In genomic region chr19:57655083-57655482, GRCm38 (mm10) we compare ENCODE assay signal across 8 mouse cellular contexts. TPM values are rescaled to one million over a fixed set of nuclear protein-coding genes. Genes with fewer than 3 reads are reported as not detected.
DNase-seq lines count a peak whose midpoint lies in the region; ATAC-seq and TF ChIP-seq lines count a peak whose summit lies in the region.
"Had no signal": no experiment of that assay in that cellular context is flagged by ENCODE, and none has a peak within 500 bp of the region (broad histone marks: within the 10 kb centered on the region; RNA-seq: fewer than 3 reads in every experiment).

No protein-coding gene starts in this region.

- peaks cover 2% of the 10 kb centered on the region; the same call in 1 of the 2 replicates for H3K9me3 ChIP-seq in liver, embryonic 14.5 days (ENCODE audit: control insufficient read depth, low read length)
- no peaks in the 10 kb centered on the region for H3K9me3 ChIP-seq in liver, embryonic 11.5 days (ENCODE audit: control insufficient read depth, low read length)
- H3K9me3 ChIP-seq in stomach, postnatal 0 days (ENCODE audit: control insufficient read depth, low read length) = no peaks in the 10 kb centered on the region
- H3K9me3 ChIP-seq: midbrain, embryonic 12.5 days had no signal

- no peaks in the 10 kb centered on the region for H3K36me3 ChIP-seq in liver, embryonic 14.5 days (replicated peaks; ENCODE audit: control insufficient read depth, insufficient read depth, low read depth)
- peaks cover 8% of the 10 kb centered on the region; the same call in 1 of the 2 replicates for H3K36me3 ChIP-seq in liver, embryonic 11.5 days (ENCODE audit: control insufficient read depth, insufficient read depth, low read length)
- H3K36me3 ChIP-seq in stomach, postnatal 0 days (ENCODE audit: control insufficient read depth, insufficient read depth, low read length) = 0 out of 2 replicates have a peak, but pooled peaks cover 6% of the 10 kb centered on the region

- H3K9ac ChIP-seq in liver, embryonic 14.5 days (replicated peaks) = no peak overlapping the region
- no peak overlapping the region for H3K9ac ChIP-seq in liver, embryonic 11.5 days (ENCODE audit: low read depth, low read length)
- no peak overlapping the region for H3K9ac ChIP-seq in stomach, postnatal 0 days (ENCODE audit: low read length)
- H3K9ac ChIP-seq: midbrain, embryonic 12.5 days had no signal

- TF ChIP-seq CTCF in liver, embryonic 14.5 days (IDR thresholded peaks at IDR 0.05; ENCODE audit: low read depth) = peak; percentile 51
- TF ChIP-seq CTCF in stomach, postnatal 0 days (IDR thresholded peaks at IDR 0.05; ENCODE audit: low read depth) = peak; percentile 89

- H3K27ac ChIP-seq in liver, embryonic 14.5 days = no peak overlapping the region
- H3K27ac ChIP-seq in liver, embryonic 11.5 days (ENCODE audit: low read depth, low read length) = no peak overlapping the region
- no peak overlapping the region for H3K27ac ChIP-seq in stomach, postnatal 0 days (replicated peaks)
- H3K27ac ChIP-seq: midbrain, embryonic 12.5 days had no signal

- H3K4me1 ChIP-seq in liver, embryonic 14.5 days (replicated peaks; ENCODE audit: control insufficient read depth in 2 of 2, insufficient read depth in 2 of 2, low read length in 1 of 2) = 0 out of 4 replicates have a peak, but pooled peaks cover 0 to 1% of the 10 kb centered on the region in 2 experiments
- no peaks in the 10 kb centered on the region; the same call in 1 of the 2 replicates for H3K4me1 ChIP-seq in liver, embryonic 11.5 days (replicated peaks; ENCODE audit: control insufficient read depth, insufficient read depth, low read length)
- no peaks in the 10 kb centered on the region for H3K4me1 ChIP-seq in stomach, postnatal 0 days (replicated peaks; ENCODE audit: control insufficient read depth, insufficient read depth)
- H3K4me1 ChIP-seq: midbrain, embryonic 12.5 days had no signal

- H3K27me3 ChIP-seq in liver, embryonic 14.5 days (ENCODE audit: control insufficient read depth, insufficient read depth, low read length) = no peaks in the 10 kb centered on the region
- H3K27me3 ChIP-seq in liver, embryonic 11.5 days (replicated peaks; ENCODE audit: control insufficient read depth, insufficient read depth, low read length) = no peaks in the 10 kb centered on the region
- H3K27me3 ChIP-seq in stomach, postnatal 0 days (ENCODE audit: control insufficient read depth, insufficient read depth, low read length) = no peaks in the 10 kb centered on the region
- H3K27me3 ChIP-seq: midbrain, embryonic 12.5 days had no signal

- intact Hi-C loops in left cerebral cortex, postnatal 25 days (cut with DNase I) = loop anchor here (5.0 kb wide), 3 partner anchors 812 to 972 kb away; no protein-coding TSS in a partner anchor

- DNase-seq in liver, embryonic 14.5 days (ENCODE audit: low read depth in 3 of 3, low spot score in 3 of 3) = peak in 1 of 3 experiments; percentile 6
- DNase-seq in liver, embryonic 11.5 days (ENCODE audit: low spot score) = no peak
- peak; percentile 37 for DNase-seq in MEL-GATA-1-ER (ENCODE audit: extremely low read depth, low read depth)
- peak; percentile 83 for DNase-seq in brain, adult 2 months (ENCODE audit: low read depth, low spot score)
- DNase-seq in frontal cortex, postnatal 36 days (ENCODE audit: low spot score in 2 of 2) = peak; percentile 45 to 79
- DNase-seq in left cerebral cortex, postnatal 25 days (ENCODE audit: low spot score in 2 of 2) = peak; percentile 72 to 79
- DNase-seq in stomach, postnatal 0 days (ENCODE audit: low spot score) = peak; percentile 42

- WGBS in liver, embryonic 14.5 days (ENCODE audit: insufficient replicate concordance) = 50% methylated on average over 2 of the region's 2 CpGs
- 71% methylated on average over 2 of the region's 2 CpGs for WGBS in liver, embryonic 11.5 days
- WGBS in stomach, postnatal 0 days = 61% methylated on average over 2 of the region's 2 CpGs

- H3K4me3 ChIP-seq in liver, embryonic 14.5 days (ENCODE audit: insufficient read depth in 1 of 2, low read depth in 2 of 2, low read length in 2 of 2) = no peak overlapping the region
- H3K4me3 ChIP-seq in liver, embryonic 11.5 days (ENCODE audit: low read depth, low read length) = no peak overlapping the region
- no peak overlapping the region for H3K4me3 ChIP-seq in stomach, postnatal 0 days (ENCODE audit: low read depth, low read length)
- H3K4me3 ChIP-seq: midbrain, embryonic 12.5 days had no signal

- TF ChIP-seq EP300 in liver, embryonic 14.5 days (IDR thresholded peaks at IDR 0.05; ENCODE audit: low read depth) = no peak
- TF ChIP-seq EP300 in stomach, postnatal 0 days (optimal IDR thresholded peaks at IDR 0.05) = no peak

- ATAC-seq in liver, embryonic 14.5 days (ENCODE audit: insufficient read depth) = no peak
- no peak for ATAC-seq in liver, embryonic 11.5 days (replicated peaks; ENCODE audit: low FRiP score)
- no peak for ATAC-seq in stomach, postnatal 0 days (ENCODE audit: low FRiP score, low TSS enrichment)

- no peak overlapping the region for H3K4me2 ChIP-seq in liver, embryonic 14.5 days (ENCODE audit: low read depth)
- H3K4me2 ChIP-seq in liver, embryonic 11.5 days = no peak overlapping the region
- H3K4me2 ChIP-seq in stomach, postnatal 0 days (replicated peaks; ENCODE audit: low read depth) = no peak overlapping the region
- H3K4me2 ChIP-seq: midbrain, embryonic 12.5 days had no signal

RNA-seq across cellular contexts. Expression of gene Atrnl1, which starts 44.2 kb away (rescaled TPM):
- 0.93 and 1.3 TPM in 2 replicates for polyA plus RNA-seq in liver, embryonic 14.5 days (2012; rRNA removed)
- 0.46 and 0.57 TPM in 2 replicates for polyA plus RNA-seq in liver, embryonic 14.5 days (2014; fragmentation: Nextera tagmentation; extraction: Ambion mirVana)
- polyA plus RNA-seq in liver, embryonic 11.5 days (2014; fragmentation: Nextera tagmentation; extraction: Ambion mirVana) = 2.5 and 2.9 TPM in 2 replicates
- 100 to 1,000 TPM in 1 of 2 experiments, 10 to 100 TPM in 1; 98.2 to 100 TPM for total RNA-seq in left cerebral cortex, postnatal 25 days (2021)
- polyA plus RNA-seq in stomach, postnatal 0 days (2015; fragmentation: Nextera tagmentation; extraction: Ambion mirVana) = 3.9 and 4.2 TPM in 2 replicates
